Mouse (Mus musculus): ENCODE measurements at regions not wholly inside any gene's neighbourhood (a gene's known extent, or its start where the extent isn't known, plus 50 kb on each side); places are given as distances from the start of the nearest gene placed in this dataset.

- TF ChIP-seq MYC (IDR thresholded peaks at IDR 0.05; ENCODE audit: low read depth, low read length) (no peak), MAX (IDR thresholded peaks at IDR 0.05; ENCODE audit: low read length) (no peak), MAZ (IDR thresholded peaks at IDR 0.05; ENCODE audit: low read depth, low read length) (no peak)
- Histone ChIP-seq H3K36me3 (replicated peaks in 1 of 2; ENCODE audit: control insufficient read depth in 1 of 2, insufficient read depth in 1 of 2, low read length in 1 of 2) (no peaks in the 10 kb centered on the region), H3K79me2 (replicated peaks; ENCODE audit: control insufficient read depth, extremely low read depth, insufficient read depth, poor library complexity, severe bottlenecking) (no peaks in the 10 kb centered on the region), H3K9me3 (replicated peaks; ENCODE audit: low read length) (no peaks in the 10 kb centered on the region), H3K4me1 (ENCODE audit: control insufficient read depth in 1 of 2, insufficient read depth in 2 of 2) (peaks cover 10 to 24% of the 10 kb centered on the region in 2 experiments; a peak in 3 of 4 replicates), H3K27ac (ENCODE audit: insufficient read depth, low read depth) (no peak overlapping the region), H3K27me3 (replicated peaks) (no peaks in the 10 kb centered on the region), H3K4me2 (ENCODE audit: insufficient read depth, low read depth, poor library complexity, severe bottlenecking) (no peak overlapping the region), H3K9ac (ENCODE audit: insufficient read depth, low read depth) (no peak overlapping the region), H3K4me3 (replicated peaks in 1 of 3; ENCODE audit: low read depth in 2 of 3, low read length in 2 of 3, poor library complexity in 1 of 3) (no peak overlapping the region)
- in situ Hi-C loops (cut with MboI; ENCODE audit: low pct_ligation_motif_present, low pct_unique_long_range_greater_than_20kb, low sequenced_read_pairs), result no loop called here
- dilution Hi-C loops (cut with MboI; ENCODE audit: extremely low pct_ligation_motif_present, extremely low pct_unique_long_range_greater_than_20kb, low sequenced_read_pairs), result no loop called here
- DNase-seq (ENCODE audit: extremely low read depth), result no peak
Measured at GRCm38 (mm10) chr2:128450045-128450444, 141.0 kb upstream of the Spdye4c start.

DNA sequence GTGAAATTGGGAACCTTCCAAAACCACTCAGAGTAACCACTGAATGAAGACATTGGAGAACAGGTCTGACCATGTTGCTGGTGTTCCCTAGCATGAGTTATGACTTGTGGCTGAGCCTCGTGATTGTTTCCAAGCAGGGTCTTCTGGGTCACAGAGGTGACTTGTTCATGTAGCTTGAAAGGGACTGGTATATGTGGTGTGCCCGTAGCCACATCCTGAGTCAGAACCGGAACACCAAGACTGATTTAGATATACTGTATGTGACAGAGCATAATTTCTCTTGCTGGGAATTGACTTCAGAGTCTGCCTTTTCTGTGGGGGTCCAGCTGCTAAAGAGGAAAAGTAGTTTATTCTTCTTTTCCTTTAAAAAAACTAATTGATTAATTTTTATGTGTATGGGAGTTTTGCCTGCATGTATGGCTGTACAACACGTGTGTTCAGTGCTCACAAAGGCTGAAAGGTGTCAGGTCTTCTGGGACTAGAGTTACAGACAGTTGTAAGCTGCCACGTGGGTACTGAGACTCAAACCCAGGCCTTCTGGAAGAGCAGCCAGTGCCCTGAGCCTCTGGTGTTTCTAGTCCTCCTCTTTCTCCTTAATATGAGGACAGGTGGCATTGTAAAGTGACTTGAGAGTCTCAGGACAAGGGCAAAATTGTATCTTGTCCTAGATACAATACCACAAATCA, 139.3 kb upstream of the Spdye4c start:
- no peak overlapping the region for H3K9ac ChIP-seq (ENCODE audit: insufficient read depth, low read depth)
- no peaks in the 10 kb centered on the region for H3K27me3 ChIP-seq (replicated peaks)
- no peak overlapping the region for H3K27ac ChIP-seq (ENCODE audit: insufficient read depth, low read depth)
- no peaks in the 10 kb centered on the region for H3K79me2 ChIP-seq (replicated peaks; ENCODE audit: control insufficient read depth, extremely low read depth, insufficient read depth, poor library complexity, severe bottlenecking)
- no peak overlapping the region for H3K4me2 ChIP-seq (ENCODE audit: insufficient read depth, low read depth, poor library complexity, severe bottlenecking)
- dilution Hi-C loops (cut with MboI; ENCODE audit: extremely low pct_ligation_motif_present, extremely low pct_unique_long_range_greater_than_20kb, low sequenced_read_pairs), result no loop called here
- DNase-seq (ENCODE audit: extremely low read depth), result peak; percentile 76
- in situ Hi-C loops (cut with MboI; ENCODE audit: low pct_ligation_motif_present, low pct_unique_long_range_greater_than_20kb, low sequenced_read_pairs), result no loop called here
- no peaks in the 10 kb centered on the region for H3K36me3 ChIP-seq (replicated peaks in 1 of 2; ENCODE audit: control insufficient read depth in 1 of 2, insufficient read depth in 1 of 2, low read length in 1 of 2)
- peaks cover 10 to 24% of the 10 kb centered on the region in 2 experiments; a peak in 3 of 4 replicates for H3K4me1 ChIP-seq (ENCODE audit: control insufficient read depth in 1 of 2, insufficient read depth in 2 of 2)
- TF ChIP-seq ZKSCAN1 (IDR thresholded peaks at IDR 0.05; ENCODE audit: borderline replicate concordance, low read depth, low read length) (no peak), MAFK (IDR thresholded peaks at IDR 0.05; ENCODE audit: insufficient replicate concordance, low read length) (no peak), GABPA (IDR thresholded peaks at IDR 0.05; ENCODE audit: insufficient replicate concordance, low read depth, low read length) (no peak), MXI1 (IDR thresholded peaks at IDR 0.05; ENCODE audit: low read depth, low read length) (peak; percentile 61), TCF12 (IDR thresholded peaks at IDR 0.05; ENCODE audit: low read depth, low read length) (peak; percentile 33; the same call in 1 of the 2 replicates), EP300 (IDR thresholded peaks at IDR 0.05; ENCODE audit: low read length) (peak; percentile 63), ETS1 (conservative IDR thresholded peaks at IDR 0.05; ENCODE audit: low read depth, low read length) (peak; percentile 85), MAX (IDR thresholded peaks at IDR 0.05; ENCODE audit: low read length) (peak; percentile 69), MYC (IDR thresholded peaks at IDR 0.05; ENCODE audit: low read depth, low read length) (peak; percentile 62), BHLHE40 (IDR thresholded peaks at IDR 0.05; ENCODE audit: low read depth, low read length) (peak; percentile 90), MEF2A (IDR thresholded peaks at IDR 0.05; ENCODE audit: borderline replicate concordance, low read depth, low read length) (peak; percentile 85), JUN (IDR thresholded peaks at IDR 0.05; ENCODE audit: insufficient read depth, low read depth, low read length) (0 out of 2 replicates have a peak, but pooled peaks have one; percentile 23), IRF4 (IDR thresholded peaks at IDR 0.05; ENCODE audit: low read depth, low read length) (peak; percentile 88)
- no peaks in the 10 kb centered on the region for H3K9me3 ChIP-seq (replicated peaks; ENCODE audit: low read length)
- H3K4me3 ChIP-seq (replicated peaks in 1 of 3; ENCODE audit: low read depth in 2 of 3, low read length in 2 of 3, poor library complexity in 1 of 3), result no peak overlapping the region

All from CH12.LX (cell line).